Mouse (Mus musculus) spleen, adult 2 months (tissue): Measurements from ENCODE around the gene Ip6k1.

Experiments
- CTCF ChIP-seq: fragments of 200-500 bp; IDR thresholded peaks from 2 replicates; pipeline ENCODE4 v1.5.1; 2011; ENCODE audit warnings: mild to moderate bottlenecking, inconsistent platforms; ENCODE audit not compliant: insufficient read depth, insufficient read length, insufficient replicate concordance; ENCODE audit errors: extremely low read depth
- POLR2A ChIP-seq: fragments of 200-500 bp; IDR thresholded peaks from 2 replicates; pipeline ENCODE4 v1.6.1; 2011; ENCODE audit warnings: low read depth, low read length, inconsistent platforms

GRCm38 (mm10) chr9:108048566-108048955 is 46.3 kb downstream of the Ip6k1 start:
- no peak for TF ChIP-seq CTCF
- no peak for TF ChIP-seq POLR2A
